Mouse (Mus musculus): ENCODE data around the gene Plekho2.

Gene Plekho2

GRCm38 (mm10) chr9:65579781-65580371 is at the start of gene Plekho2:
Gene Plekho2, minus strand, starts transcription at chr9:65580040.
- DNase-seq: peak; percentile 94

GRCm38 (mm10) chr9:65629025-65629766 is 49.4 kb upstream of the Plekho2 start, which contains the start of gene Rbpms2:
Gene Rbpms2, plus strand, starts transcription at chr9:65629648.
- DNase-seq: peak; percentile 29

GRCm38 (mm10) chr9:65624266-65624665 is 44.4 kb upstream of the Plekho2 start:
- no peak for DNase-seq

- no peak for DNase-seq
These were observed 43.0 kb upstream of the Plekho2 start for GRCm38 (mm10) chr9:65622826-65623225.

- DNase-seq: no peak
These were observed 41.8 kb upstream of the Plekho2 start for GRCm38 (mm10) chr9:65621666-65622065.

- peak; percentile 36 for DNase-seq
These were observed 41.4 kb upstream of the Plekho2 start for GRCm38 (mm10) chr9:65621196-65621595.

- no peak for DNase-seq
These were observed 39.5 kb upstream of the Plekho2 start for GRCm38 (mm10) chr9:65619311-65619710.

- no peak for DNase-seq
These were observed 33.3 kb upstream of the Plekho2 start for GRCm38 (mm10) chr9:65613098-65613497.

- DNase-seq: no peak
These were observed 32.2 kb upstream of the Plekho2 start for GRCm38 (mm10) chr9:65611969-65612486.

GRCm38 (mm10) chr9:65607120-65607519 is 27.3 kb upstream of the Plekho2 start:
- DNase-seq: no peak

- DNase-seq: no peak
These were observed 26.7 kb upstream of the Plekho2 start for GRCm38 (mm10) chr9:65606321-65607109.

- DNase-seq: peak; percentile 59
These were observed 25.8 kb upstream of the Plekho2 start for GRCm38 (mm10) chr9:65605471-65606136.

GRCm38 (mm10) chr9:65603401-65604102 is 23.7 kb upstream of the Plekho2 start:
- no peak for DNase-seq

- no peak for DNase-seq
These were observed 21.1 kb upstream of the Plekho2 start for GRCm38 (mm10) chr9:65600951-65601350.

GRCm38 (mm10) chr9:65598765-65599249 is 19.0 kb upstream of the Plekho2 start:
- peak; percentile 50 for DNase-seq

- no peak for DNase-seq
These were observed 13.8 kb upstream of the Plekho2 start for GRCm38 (mm10) chr9:65593596-65593995.

GRCm38 (mm10) chr9:65592721-65593120 is 12.9 kb upstream of the Plekho2 start:
- DNase-seq: no peak

GRCm38 (mm10) chr9:65589091-65589490 is 9.3 kb upstream of the Plekho2 start:
- DNase-seq: no peak

GRCm38 (mm10) chr9:65587573-65588358 is 7.9 kb upstream of the Plekho2 start:
- DNase-seq: peak; percentile 50

GRCm38 (mm10) chr9:65587270-65587572 is 7.4 kb upstream of the Plekho2 start:
- no peak for DNase-seq

Data from thymus, postnatal 25 days (tissue).